Mouse (Mus musculus) hindbrain, embryonic 16.5 days (tissue): Measurements from ENCODE around the gene Tmem200b. TPM values are rescaled to one million over a fixed set of nuclear protein-coding genes. Genes with fewer than 3 reads are reported as not detected.
A peak's percentile ranks its signal among the peaks of the same experiment; 100 is the strongest.

Experiments
- ATAC-seq: fragments of 200-750 bp; cut with Nextera tagmentation; 2 replicates; pipeline ENCODE4 v1.8.0; 2017; ENCODE audit warnings: moderate TSS enrichment, moderate library complexity
- H3K27ac ChIP-seq: fragments of 300-500 bp; sonication (generic); 2 replicates; pipeline ENCODE4 v1.5.1; 2014; ENCODE audit warnings: low read depth, mild to moderate bottlenecking, control low read depth, low read length, moderate library complexity
- H3K27me3 ChIP-seq: fragments of 300-500 bp; sonication (generic); replicated peaks from 2 replicates; pipeline ENCODE4 v1.6.1; 2014; ENCODE audit warnings: low read length; ENCODE audit not compliant: control insufficient read depth, insufficient read depth
- H3K36me3 ChIP-seq: fragments of 300-500 bp; sonication (generic); 2 replicates; pipeline ENCODE4 v1.6.1; 2014; ENCODE audit warnings: mild to moderate bottlenecking, low read length, moderate library complexity, mixed read lengths; ENCODE audit not compliant: control insufficient read depth, insufficient read depth
- H3K4me1 ChIP-seq: fragments of 300-500 bp; sonication (generic); 2 replicates; pipeline ENCODE4 v1.6.1; 2014; ENCODE audit warnings: low read depth, low read length; ENCODE audit not compliant: control insufficient read depth, insufficient read depth
- H3K4me2 ChIP-seq: fragments of 300-500 bp; sonication (generic); 2 replicates; pipeline ENCODE4 v1.6.1; 2014; ENCODE audit warnings: mild to moderate bottlenecking, low read length, control low read depth, moderate library complexity
- H3K4me3 ChIP-seq: fragments of 300-500 bp; sonication (generic); 2 replicates; pipeline ENCODE4 v1.5.1; 2014; ENCODE audit warnings: mild to moderate bottlenecking, low read length, control low read depth, moderate library complexity
- H3K9ac ChIP-seq: fragments of 300-500 bp; sonication (generic); 2 replicates; pipeline ENCODE4 v1.6.1; 2014; ENCODE audit warnings: low read depth, mild to moderate bottlenecking, control low read depth, low read length, moderate library complexity
- H3K9me3 ChIP-seq: fragments of 300-500 bp; sonication (generic); 2 replicates; pipeline ENCODE4 v1.6.1; 2014; ENCODE audit warnings: mild to moderate bottlenecking, low read length, moderate library complexity; ENCODE audit not compliant: control insufficient read depth
- WGBS: fragments of 180-500 bp; shearing (Covaris S2); extraction: QIAGEN DNeasy Blood & Tissue Kit; methylation state at CpG from one replicate; pipeline ENCODE4 v1.1.7; 2014; 5-methylcytosine and 5-hydroxymethylcytosine counted together
- polyA plus RNA-seq: library from polyadenylated mRNA; unstranded; fragments of >200 nt; fragmentation: Nextera tagmentation; extraction: Ambion mirVana; gene quantifications from 2 replicates; pipeline ENCODE4 v1.2.1, GENCODE M21; 2015

Gene Tmem200b
- polyA plus RNA-seq, 1 experiment from 2014 or later = not detected

DNA sequence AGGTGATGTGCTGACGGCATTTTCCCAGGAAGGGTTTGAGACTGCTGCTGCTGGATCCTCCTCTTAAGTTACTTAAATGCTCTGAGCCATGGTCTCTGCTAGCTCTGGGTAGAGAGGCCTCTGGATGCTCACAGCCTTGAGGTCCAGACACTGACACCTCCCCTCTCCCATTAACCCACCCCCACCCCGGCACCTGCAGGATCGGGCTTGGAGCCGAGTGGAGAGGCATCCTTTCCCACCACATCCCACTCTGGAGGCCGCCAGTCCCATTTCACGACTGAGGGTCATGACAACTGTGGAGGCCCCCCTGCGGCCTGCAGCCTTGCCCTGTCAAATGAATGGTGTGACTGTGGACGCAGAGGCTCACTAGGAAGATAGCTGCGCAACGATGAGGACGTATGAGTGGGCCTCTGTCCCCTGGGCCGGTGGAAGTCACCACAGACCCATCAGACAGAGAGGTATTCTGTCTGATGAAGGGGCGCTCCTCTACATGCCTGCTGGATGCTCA is 5.7 kb upstream of the Tmem200b start:
- Histone ChIP-seq H3K36me3 (no peaks in the 10 kb centered on the region), H3K9me3 (no peaks in the 10 kb centered on the region), H3K4me3 (no peak overlapping the region), H3K27me3 (peaks cover 46% of the 10 kb centered on the region), H3K4me1 (peaks cover 17% of the 10 kb centered on the region), H3K4me2 (no peak overlapping the region), H3K27ac (no peak overlapping the region), H3K9ac (0 out of 2 replicates have a peak overlapping the region, but pooled peaks have one; percentile 16)
- ATAC-seq = no peak
- 24% methylated on average over 13 of the region's 13 CpGs for WGBS

GRCm38 (mm10) chr4:131916425-131916824 is 5.1 kb upstream of the Tmem200b start:
- Histone ChIP-seq H3K9ac (no peak overlapping the region), H3K4me1 (peaks cover 22% of the 10 kb centered on the region), H3K4me2 (no peak overlapping the region), H3K36me3 (no peaks in the 10 kb centered on the region), H3K27ac (no peak overlapping the region), H3K27me3 (peaks cover 50% of the 10 kb centered on the region), H3K9me3 (no peaks in the 10 kb centered on the region), H3K4me3 (no peak overlapping the region)
- WGBS = 7% methylated on average over 15 of the region's 15 CpGs
- ATAC-seq = no peak

GRCm38 (mm10) chr4:131917010-131917555 is 4.5 kb upstream of the Tmem200b start:
- H3K4me1 ChIP-seq = peaks cover 29% of the 10 kb centered on the region
- 78% methylated on average over 10 of the region's 10 CpGs for WGBS
- no peak overlapping the region for H3K4me2 ChIP-seq
- no peaks in the 10 kb centered on the region for H3K36me3 ChIP-seq
- no peaks in the 10 kb centered on the region for H3K9me3 ChIP-seq
- no peak for ATAC-seq
- H3K27ac ChIP-seq = no peak overlapping the region
- H3K9ac ChIP-seq = no peak overlapping the region
- H3K4me3 ChIP-seq = no peak overlapping the region
- H3K27me3 ChIP-seq = peaks cover 55% of the 10 kb centered on the region

DNA sequence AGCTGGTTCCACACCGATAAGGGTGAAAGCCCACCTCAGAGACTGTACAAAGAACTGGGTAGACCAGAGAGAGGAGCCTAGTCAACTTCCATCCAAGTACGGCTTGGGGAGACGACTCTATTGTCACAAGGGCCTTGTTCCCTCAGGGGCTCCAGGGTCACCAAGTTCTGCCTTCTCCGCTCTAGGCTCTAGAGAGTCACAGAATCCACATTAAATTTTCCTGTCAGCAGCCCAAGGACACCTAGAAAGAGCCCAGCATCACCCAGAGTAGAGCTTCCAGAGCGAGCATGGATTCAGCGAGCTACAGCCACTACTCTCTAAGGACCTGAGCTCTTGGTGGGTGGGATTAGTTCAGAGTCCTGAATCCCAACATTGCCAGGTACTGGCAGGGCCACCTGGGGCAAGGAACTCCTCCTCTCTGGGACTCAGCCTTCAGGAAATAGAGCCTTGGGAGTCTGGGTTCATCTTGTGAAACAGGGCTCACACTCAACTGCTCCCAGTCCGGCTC is 3.5 kb upstream of the Tmem200b start:
- no peak overlapping the region for H3K27ac ChIP-seq
- H3K4me1 ChIP-seq = peaks cover 29% of the 10 kb centered on the region
- ATAC-seq = no peak
- no peak overlapping the region for H3K4me2 ChIP-seq
- H3K36me3 ChIP-seq = no peaks in the 10 kb centered on the region
- no peak overlapping the region for H3K9ac ChIP-seq
- H3K4me3 ChIP-seq = no peak overlapping the region
- WGBS = 66% methylated on average over 7 of the region's 7 CpGs
- no peaks in the 10 kb centered on the region for H3K9me3 ChIP-seq
- H3K27me3 ChIP-seq = peaks cover 60% of the 10 kb centered on the region

- H3K27ac ChIP-seq = no peak overlapping the region
- H3K4me2 ChIP-seq = no peak overlapping the region
- 23% methylated on average over 15 of the region's 15 CpGs for WGBS
- peaks cover 29% of the 10 kb centered on the region for H3K4me1 ChIP-seq
- no peaks in the 10 kb centered on the region for H3K9me3 ChIP-seq
- no peak overlapping the region for H3K9ac ChIP-seq
- no peak overlapping the region for H3K4me3 ChIP-seq
- no peaks in the 10 kb centered on the region for H3K36me3 ChIP-seq
- peaks cover 66% of the 10 kb centered on the region for H3K27me3 ChIP-seq
- ATAC-seq = no peak
These were observed 2.7 kb upstream of the Tmem200b start for GRCm38 (mm10) chr4:131918711-131919500.

- Histone ChIP-seq H3K4me3 (no peak overlapping the region), H3K9ac (no peak overlapping the region), H3K36me3 (0 out of 2 replicates have a peak, but pooled peaks cover 3% of the 10 kb centered on the region), H3K27ac (no peak overlapping the region), H3K4me1 (peaks cover 26% of the 10 kb centered on the region), H3K27me3 (peaks cover 72% of the 10 kb centered on the region), H3K9me3 (no peaks in the 10 kb centered on the region), H3K4me2 (no peak overlapping the region)
- WGBS = 21% methylated on average over 15 of the region's 15 CpGs
- no peak for ATAC-seq
These were observed 1.9 kb upstream of the Tmem200b start for GRCm38 (mm10) chr4:131919506-131920140.

DNA sequence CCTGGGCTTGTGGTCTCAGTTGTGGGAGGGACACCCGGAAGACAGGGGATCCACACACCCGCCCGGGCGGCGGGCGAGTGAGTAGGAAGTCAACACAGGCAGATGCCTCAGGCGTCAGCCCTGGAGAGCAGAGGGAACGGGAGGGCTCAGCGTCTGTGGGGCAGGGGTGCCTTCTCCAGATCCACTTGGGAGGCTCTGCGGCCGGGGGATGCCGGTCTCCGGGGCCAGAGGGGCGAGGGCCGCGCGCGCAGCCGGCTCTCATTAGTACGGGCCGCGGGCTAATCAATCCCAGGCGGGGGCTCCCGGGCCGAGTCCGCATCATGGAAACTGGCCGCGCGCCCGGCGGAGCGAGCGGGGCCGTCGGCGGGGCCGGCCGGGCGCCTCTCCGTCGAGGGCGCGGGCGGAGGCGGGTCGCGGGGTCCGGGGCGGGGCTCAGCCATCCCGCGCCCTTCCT is 1.4 kb upstream of the Tmem200b start:
- Histone ChIP-seq H3K4me2 (peak overlapping the region; percentile 81), H3K27me3 (peaks cover 77% of the 10 kb centered on the region), H3K4me3 (peak overlapping the region; percentile 52), H3K4me1 (peaks cover 22% of the 10 kb centered on the region), H3K27ac (no peak overlapping the region), H3K36me3 (peaks cover 4% of the 10 kb centered on the region), H3K9me3 (no peaks in the 10 kb centered on the region), H3K9ac (peak overlapping the region; percentile 62)
- no peak for ATAC-seq
- WGBS = 3% methylated on average over 30 of the region's 51 CpGs

DNA sequence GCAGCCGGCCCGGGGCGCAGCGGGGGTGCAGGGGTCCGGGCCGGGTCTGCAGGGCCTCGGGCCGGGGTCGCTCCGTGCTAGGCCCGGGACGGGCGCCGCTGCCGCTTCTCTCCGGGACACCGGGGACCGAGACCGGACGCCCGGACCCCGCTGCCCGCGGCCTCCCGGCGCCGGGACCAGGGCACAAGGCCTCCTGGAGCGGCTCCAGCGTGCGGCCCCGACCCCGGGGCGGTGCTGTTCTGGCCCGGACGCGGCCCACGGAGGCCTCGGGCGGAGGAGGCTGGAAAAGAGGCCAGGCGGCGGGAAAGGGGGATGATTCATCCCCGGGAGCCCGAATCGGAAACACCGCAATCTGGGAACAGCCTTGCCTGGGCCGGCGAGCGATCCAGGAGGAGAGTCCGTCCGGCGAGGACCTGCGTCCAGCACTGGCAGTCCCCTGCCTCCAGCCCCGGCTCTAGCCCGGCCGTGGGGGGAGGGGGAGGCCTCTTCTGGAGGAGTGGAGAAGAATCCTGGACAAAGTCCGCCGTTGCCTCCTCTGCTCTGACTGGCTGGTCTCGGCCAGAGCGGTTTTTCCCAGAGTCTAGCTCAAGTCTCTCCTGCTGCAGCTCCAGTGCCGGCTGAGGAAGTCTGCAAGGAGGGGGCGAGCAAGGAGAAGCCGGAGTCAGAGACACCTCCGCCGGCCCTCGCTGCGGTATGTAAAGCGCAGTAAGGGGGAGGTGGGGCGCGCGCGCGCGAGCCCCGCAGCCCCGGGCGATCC is 798 bp upstream of the Tmem200b start:
- H3K36me3 ChIP-seq = peaks cover 6% of the 10 kb centered on the region
- peaks cover 18% of the 10 kb centered on the region for H3K4me1 ChIP-seq
- H3K27ac ChIP-seq = no peak overlapping the region
- no peak for ATAC-seq
- peak overlapping the region; percentile 81 for H3K4me2 ChIP-seq
- no peaks in the 10 kb centered on the region for H3K9me3 ChIP-seq
- peak overlapping the region; percentile 62 for H3K9ac ChIP-seq
- H3K27me3 ChIP-seq = peaks cover 77% of the 10 kb centered on the region
- 1% methylated on average over 70 of the region's 76 CpGs for WGBS
- peak overlapping the region; percentile 52 for H3K4me3 ChIP-seq
